Mouse (Mus musculus) liver, embryonic 18 days (tissue): ENCODE results near the gene Iqck. TPM values are rescaled to one million over a fixed set of nuclear protein-coding genes. Genes with fewer than 3 reads are reported as not detected.

Source experiments
- polyA plus RNA-seq: library from polyadenylated mRNA; depleted of rRNA; stranded (reverse); fragments of >200 nt; gene quantifications from 2 replicates; pipeline ENCODE4 v1.2.3, GENCODE M21; 2012; rRNA removed

Gene Iqck
- 0.26 and 0.34 TPM in 2 replicates for polyA plus RNA-seq

GRCm38 (mm10) chr7:118855171-118855876 is at the start of gene Iqck:
TSS of gene Iqck (plus strand) at chr7:118855752.

GRCm38 (mm10) chr7:118855877-118856304 is 339 bp downstream of the Iqck start, which contains the start of gene Knop1:
TSS of gene Knop1 (minus strand) at chr7:118856254.

GRCm38 (mm10) chr7:118995007-118995406 is 139.5 kb downstream of the Iqck start, which contains the start of gene Gprc5b:
TSS of gene Gprc5b (minus strand) at chr7:118995211.

Other genes starting within 250 kb of the Iqck start
- gene Gde1, start 150.0 kb upstream of the Iqck start, polyA plus RNA-seq = 27.6 and 28.6 TPM in 2 replicates
- 6.0 and 6.7 TPM in 2 replicates for gene Ccp110, start 143.2 kb upstream of the Iqck start, polyA plus RNA-seq
- gene Vps35l, start 115.5 kb upstream of the Iqck start, polyA plus RNA-seq = 21.1 and 22.7 TPM in 2 replicates
- gene Knop1, start 502 bp downstream of the Iqck start, polyA plus RNA-seq = 8.2 and 8.4 TPM in 2 replicates
- gene Gprc5b, start 139.5 kb downstream of the Iqck start, polyA plus RNA-seq = 0.67 and 0.68 TPM in 2 replicates